Mouse (Mus musculus) small intestine, adult 2 months (tissue): ENCODE data around the gene Ltv1.

Experiments
- CTCF ChIP-seq: fragments of 200-500 bp; IDR thresholded peaks from 2 replicates; pipeline ENCODE4 v1.5.1; 2012; ENCODE audit warnings: low read depth, mild to moderate bottlenecking, control low read depth, inconsistent platforms, low read length, moderate library complexity, mixed read lengths; ENCODE audit not compliant: insufficient replicate concordance, insufficient read length; ENCODE audit errors: extremely low read depth
- POLR2A ChIP-seq: fragments of 200-500 bp; IDR thresholded peaks from 2 replicates; pipeline ENCODE4 v1.6.1; 2012; ENCODE audit warnings: low read depth, mild to moderate bottlenecking, control low read depth, inconsistent platforms, low read length, moderate library complexity

GRCm38 (mm10) chr10:13160913-13161312, 32.1 kb downstream of the Ltv1 start:
- TF ChIP-seq CTCF: no peak
- TF ChIP-seq POLR2A: no peak
